Mouse (Mus musculus) adrenal gland, adult 2 months (tissue): ENCODE measurements at regions not wholly inside any gene's neighbourhood (a gene's known extent, or its start where the extent isn't known, plus 50 kb on each side); places are given as distances from the start of the nearest gene placed in this dataset.

Source experiments
- DNase-seq: peaks from one replicate; pipeline ENCODE4 v3.0.0; 2021

DNA sequence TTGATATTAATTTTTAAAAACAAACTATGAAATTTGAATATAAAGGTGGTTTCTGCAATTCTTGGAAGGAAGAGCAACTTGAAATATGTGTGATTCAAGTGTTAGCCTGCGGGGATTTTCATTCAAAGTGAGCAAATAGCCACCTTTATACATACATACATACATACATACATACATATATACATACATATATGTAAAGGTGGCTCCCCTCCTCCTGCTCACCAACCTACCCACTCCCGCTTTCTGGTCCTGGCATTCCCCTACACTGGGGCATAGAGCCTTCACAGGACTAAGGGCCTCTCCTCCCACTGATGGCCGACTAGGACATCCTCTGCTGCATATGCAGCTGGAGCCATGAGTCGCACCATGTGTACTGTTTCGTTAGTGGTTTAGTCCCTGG lies 221.3 kb upstream of the Pde3a start:
- no peak for DNase-seq

DNA sequence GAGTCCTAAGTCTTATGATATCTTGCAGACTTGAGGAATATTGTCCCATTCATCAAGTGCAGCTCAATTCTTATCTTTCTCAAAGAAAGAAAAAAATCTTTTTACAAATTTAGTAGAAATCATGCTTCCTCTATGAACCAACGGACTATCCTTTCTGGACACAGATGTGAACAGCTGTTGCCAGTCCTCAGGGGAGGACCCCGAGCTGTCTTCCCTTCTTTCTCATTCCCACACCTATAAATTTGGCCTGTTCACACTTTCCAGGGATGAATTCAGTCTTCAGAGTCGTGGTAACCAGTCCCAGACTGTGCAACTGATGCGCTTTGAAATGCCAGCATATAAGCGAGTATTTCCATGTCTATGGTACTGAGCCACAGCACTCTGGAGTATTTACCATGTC lies 214.2 kb upstream of the Pde3a start:
- DNase-seq, result no peak

DNA sequence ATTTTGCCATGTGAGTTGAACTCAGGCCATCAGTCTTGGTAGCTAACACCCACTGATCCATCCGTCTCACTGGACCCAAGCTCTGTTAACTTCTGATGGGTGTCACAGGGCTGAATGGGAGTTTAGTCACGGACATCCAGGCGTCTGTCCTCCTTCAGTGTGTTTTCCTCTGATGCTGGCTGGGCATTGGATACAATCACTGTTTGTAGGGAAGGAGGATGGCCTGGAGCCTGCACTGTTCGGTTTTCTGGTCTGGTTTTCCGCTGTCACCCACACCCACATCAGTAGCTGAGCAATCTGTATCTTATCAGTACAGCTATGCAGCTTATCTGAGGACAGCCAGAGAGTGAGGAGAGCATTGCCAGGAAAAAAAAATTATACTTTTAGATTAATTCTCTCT lies 207.7 kb upstream of the Pde3a start:
- DNase-seq, result peak; percentile 7

DNA sequence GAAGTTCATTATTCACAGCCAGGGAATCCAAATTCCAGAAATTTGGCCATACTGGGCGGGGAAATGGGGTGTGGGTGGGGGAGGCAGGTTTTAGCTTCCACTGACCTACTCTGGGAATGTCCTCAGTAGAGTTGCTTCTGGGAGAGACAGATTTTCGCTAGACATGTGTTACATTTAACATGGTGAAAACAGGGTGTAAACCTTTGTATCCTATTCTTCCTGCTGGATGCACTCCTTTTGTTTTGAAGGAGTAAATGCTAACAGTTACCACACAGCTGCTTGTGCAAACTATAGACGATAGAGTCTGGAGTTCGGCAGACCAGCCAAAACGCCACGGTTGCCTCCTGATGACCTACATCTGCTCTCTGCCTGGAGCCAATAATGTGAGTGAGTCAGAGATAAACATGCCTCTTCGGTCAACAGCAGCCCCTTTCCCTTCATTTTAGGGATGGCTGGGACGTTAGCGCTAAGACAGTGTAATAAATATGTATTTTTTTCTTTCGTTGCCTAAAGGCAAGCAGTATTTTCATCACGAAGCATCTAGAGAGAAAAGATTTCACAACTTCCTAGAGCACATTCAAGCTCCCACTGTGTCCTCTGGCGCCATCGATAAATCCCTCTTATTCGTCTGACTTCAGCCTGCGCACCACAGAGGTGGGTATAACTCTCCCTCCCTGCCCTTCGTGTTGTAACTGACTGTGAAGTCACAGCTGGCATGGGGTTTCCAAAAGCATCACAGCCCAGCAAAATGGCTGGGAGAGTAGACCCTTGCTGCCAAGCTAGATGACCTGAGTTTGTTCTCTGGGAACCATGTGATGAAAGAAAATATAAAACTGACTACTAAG lies 207.1 kb upstream of the Pde3a start:
- peak; percentile 16 for DNase-seq

DNA sequence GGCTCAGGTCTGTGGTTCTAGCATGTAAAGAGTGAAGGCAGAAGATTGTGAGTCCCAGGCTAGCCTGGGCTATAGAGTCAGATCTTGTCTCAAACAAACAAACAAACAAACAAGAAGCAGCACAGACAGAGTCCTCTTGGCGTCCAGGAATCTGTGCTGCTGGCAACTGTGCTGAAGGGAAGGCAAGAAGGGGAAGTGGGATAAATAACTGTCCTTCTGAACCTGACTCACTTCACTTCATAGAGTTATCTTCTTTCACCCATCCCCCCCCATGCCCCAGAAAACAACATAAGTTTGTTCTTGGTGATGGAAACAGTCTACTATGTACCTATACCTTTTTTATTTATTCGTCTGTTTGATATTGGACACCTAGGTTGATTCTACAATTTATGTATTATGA lies 200.8 kb upstream of the Pde3a start:
- no peak for DNase-seq

DNA sequence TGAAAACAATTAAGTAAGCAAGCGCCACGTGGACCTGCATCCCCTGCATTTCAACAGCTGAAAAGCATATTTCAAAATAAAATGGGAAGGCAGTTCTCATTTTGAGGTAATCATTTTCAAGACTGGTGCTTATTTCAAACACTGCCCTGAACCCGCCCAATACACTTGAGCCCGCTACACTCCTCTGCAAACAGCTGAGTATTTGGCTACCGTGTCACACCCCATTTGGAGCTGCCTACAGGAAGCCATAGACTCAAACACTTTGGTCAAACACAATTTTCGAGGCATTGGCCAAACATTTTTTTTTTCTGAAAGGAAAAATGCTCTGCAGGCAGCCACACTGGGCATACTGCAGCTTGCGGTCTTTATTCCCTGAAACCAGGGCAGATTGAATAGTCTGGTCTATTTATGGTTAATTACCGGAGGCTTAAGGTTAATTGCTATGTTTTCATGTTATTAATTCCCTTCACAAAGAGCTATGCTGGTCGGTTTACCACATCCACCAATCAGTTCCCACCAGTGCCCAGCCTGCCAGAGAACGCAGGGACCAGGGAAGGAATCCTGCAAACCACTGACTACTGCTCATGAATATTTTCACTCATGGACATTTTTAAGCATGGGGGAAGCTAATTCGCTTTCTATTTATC lies 198.9 kb upstream of the Pde3a start:
- DNase-seq, result no peak

DNA sequence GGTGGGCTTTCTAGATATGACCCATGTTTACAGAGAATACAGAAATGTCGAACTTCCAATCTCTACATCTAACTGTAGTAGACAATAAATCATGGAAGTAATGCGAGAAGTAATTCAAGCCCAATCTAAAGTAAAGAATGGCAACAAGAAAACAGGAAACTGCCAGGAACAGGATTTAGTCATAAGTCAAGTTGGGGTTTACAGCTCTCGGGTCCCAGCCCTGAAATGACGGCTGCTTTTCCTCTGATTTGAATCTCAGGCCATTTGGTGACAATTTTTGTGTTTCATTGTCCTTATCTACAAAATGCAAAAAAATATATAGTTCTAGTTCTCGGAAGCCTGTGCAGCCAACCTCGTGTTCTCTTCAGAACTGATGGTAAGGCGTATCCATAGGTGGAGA lies 195.0 kb upstream of the Pde3a start:
- no peak for DNase-seq

DNA sequence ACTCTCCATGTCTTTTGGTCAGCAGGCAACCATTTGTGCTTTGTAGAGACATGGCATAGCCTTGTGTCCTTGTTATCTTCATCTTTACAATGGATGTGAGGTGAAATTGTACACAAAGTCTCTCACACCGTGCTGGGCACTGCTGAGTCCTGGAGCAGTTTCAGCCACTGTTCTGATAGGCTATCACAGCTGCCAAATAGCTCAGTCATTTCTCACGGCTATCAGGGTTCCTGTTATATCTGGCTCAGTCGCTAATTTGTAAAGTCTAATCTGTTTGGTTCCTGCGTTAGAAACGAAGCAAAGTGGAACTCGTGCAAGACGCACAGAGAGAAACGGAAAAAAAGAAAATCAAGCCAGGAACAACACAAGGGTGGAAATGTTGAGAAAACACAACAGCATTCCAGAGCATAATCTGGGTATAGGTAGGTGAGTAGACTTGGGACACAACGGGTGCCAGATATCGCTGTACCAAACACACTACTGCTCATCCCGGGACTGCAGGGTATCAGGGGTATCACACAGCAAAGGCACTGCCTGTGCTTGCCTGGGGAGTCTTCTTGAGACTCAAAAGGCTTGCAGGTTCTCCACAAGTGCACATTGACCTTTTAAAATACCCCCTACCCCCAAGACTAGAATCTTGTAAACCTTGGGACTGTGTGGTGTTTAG lies 189.7 kb upstream of the Pde3a start:
- DNase-seq, result no peak

DNA sequence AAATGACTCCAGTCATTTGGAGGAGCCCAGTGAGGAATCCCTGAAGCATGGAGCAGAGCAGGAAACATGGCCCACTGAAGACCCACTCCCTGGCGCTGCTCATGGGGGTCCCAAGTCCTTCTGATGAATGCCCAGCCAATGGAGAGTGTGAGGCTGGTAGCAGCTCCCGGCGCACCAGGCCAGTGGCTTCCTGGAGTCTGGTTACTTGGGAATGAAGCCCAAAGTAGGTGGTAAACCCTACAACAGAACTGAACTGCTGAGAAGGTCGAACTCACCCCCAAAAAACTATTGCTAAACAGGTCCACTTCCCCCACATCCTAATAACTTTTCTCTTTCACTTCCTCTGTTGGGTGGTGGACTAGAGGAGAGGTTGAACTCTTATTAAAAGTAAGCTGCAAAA lies 183.3 kb upstream of the Pde3a start:
- DNase-seq, result no peak

DNA sequence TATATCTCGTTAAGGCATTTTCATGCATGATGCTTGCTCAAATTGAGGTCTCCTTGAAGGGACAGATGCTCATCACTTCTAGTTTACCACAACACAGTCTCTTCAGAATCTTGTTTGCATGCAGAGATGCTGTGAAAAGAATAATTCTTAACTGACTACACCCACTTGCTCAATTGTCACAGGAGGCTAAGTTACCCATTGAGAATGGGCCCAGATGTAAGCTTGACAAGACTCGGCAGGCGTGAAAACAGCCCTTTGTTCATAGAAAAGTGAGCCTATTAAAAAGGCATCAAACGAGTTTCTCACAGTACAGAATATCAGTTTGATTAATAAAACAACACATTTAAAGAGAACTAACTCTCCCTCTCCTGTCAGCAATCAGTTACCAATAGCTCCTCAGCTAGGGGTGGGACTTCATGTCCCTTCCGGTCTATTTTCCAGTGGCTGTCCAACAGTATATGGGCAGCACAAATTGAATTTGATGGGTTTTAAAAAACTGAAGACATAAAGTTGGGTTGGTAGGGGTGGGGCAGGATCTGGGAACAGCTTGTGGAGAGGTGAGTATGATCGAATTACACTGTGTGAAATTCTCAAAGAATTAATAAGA lies 180.1 kb upstream of the Pde3a start:
- DNase-seq, result no peak

DNA sequence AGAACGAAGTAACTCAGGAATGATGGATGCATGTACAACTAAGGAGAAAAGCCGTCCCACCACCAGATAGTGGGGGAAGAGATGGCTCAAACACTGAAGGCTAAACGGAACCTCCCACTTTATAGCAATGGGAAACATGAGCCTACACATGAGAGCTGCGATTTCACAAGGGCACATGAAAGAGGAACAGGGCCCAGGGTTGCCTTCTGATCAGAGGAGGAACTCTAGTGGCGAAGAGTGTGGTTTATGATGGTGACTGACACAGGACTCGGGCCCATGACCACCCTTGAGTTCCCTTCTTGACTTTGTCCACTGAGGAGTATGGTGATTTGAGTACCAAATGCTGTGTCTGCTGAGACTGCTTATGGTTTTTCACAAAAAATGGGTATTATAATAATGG lies 179.2 kb upstream of the Pde3a start:
- DNase-seq, result no peak

DNA sequence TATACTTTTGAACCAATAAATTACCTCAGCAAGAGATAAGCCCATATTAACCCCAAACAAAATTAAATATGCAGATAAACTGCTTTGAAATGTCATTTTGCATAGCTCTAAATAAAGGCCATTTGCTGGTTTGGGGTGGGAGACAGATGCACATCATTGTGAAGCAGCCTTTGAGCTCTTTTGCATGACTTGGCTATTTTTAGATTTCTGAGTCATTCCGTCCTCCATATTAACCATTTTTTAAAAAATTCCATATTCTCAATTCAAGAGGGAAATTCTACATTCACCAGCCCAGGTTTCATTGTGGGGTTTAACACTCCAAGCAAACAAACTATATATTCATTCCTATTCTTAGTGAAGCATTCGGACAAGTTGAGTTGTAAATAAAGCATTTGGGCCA lies 177.6 kb upstream of the Pde3a start:
- DNase-seq, result no peak

DNA sequence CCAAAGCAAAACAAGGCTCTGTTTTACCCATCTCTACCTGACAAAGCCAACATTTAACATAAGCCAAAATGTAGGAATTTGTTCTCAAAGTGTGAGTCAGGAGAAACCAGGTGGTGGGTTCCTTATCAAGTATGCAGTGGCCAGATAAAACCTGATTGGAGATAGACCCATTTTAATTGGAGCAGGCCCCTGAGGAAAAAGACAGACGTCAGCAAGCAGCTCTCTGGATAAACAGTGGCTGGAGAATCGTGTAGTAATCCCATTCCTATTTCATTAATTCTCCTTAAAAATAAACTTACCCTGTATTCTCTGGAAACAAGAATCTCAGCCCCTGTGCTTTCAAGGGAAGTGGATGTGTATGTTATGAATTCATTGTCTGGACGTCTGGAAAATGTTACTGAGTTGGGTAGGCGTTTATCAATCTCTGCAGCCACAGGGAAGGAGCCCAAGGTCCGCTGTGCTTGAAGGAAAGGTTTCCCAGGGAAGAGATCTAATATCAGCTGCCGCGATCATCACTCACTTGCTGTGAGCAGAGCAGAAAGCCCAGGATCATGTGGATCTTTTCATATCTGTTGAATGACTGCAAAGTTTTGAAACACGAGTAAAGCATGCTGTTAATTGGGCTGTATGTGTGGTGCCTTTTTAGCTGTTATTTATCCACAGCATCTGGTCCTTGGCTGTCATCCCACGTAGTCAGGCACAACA lies 157.8 kb upstream of the Pde3a start:
- DNase-seq, result no peak

DNA sequence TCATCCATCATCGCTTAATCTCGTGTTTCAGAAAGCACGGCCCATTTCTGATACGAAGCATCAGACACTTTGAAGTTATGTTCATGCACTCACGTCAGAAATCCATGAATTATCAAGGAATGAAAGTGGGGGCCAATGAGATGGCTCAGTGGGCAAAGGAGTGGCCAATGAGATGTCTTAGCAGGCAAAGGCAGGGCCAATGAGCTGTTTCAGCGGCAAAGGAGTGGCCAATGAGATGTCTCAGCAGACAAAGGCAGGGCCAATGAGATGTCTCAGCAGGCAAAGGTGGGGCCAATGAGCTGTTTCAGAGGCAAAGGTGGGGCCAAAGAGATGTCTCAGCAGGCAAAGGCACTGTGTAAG lies 157.3 kb upstream of the Pde3a start:
- DNase-seq, result no peak

DNA sequence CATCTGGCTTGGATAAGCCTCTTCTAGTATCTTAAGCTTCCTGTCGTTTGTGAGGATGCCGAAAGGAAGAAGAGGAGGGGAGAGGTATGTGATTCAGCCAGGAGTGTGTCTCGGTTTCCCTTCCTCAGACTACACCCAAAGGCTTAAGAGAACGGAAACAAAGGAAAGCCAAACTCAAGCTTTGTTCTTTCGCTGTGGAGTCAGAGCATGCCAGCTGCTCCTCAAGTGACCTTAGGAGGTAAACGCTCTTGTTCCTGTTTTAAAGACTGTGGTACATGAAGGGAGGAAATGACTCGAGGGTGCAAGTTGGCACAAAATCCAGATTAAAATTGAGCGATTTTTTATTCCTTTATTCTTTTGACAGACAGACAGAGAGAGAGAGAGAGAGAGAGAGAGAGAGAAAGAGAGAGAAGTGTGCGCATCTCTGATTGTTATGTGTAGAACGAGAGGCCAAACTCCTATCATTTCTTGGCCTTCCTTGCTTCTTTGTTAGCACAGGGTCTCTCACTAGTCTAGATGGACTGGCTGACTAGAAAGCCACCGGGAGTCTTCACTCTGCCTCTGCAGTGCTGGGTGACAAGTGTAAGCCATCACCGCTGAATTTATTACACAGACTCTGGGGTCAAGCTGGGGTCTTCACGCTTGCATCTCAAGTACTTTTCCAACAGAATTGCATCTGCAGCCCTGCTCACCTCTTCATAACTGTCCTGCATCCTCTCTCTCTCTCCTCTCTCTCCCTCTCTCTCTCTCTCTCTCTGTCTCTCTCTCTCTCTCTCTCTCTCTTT lies 151.5 kb upstream of the Pde3a start:
- no peak for DNase-seq

DNA sequence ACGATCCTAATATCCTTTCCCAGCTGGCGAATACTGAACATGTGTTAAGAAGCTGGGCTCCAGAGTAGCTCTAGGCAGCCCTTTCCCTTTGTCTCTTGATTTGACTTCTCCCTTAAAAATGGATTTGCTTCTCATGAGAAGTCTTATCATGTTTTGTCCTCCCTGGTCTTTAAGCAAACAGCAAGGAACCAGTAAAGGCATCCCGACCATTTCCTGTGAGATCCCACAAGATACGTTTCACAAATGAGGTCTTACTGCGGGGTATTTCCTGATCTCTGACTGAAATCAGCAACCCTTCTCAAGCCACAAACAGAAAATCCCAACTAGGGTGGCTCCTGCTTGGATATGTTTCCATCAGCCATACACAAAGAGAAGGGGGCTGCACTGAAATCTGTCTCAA lies 130.8 kb upstream of the Pde3a start:
- no peak for DNase-seq

DNA sequence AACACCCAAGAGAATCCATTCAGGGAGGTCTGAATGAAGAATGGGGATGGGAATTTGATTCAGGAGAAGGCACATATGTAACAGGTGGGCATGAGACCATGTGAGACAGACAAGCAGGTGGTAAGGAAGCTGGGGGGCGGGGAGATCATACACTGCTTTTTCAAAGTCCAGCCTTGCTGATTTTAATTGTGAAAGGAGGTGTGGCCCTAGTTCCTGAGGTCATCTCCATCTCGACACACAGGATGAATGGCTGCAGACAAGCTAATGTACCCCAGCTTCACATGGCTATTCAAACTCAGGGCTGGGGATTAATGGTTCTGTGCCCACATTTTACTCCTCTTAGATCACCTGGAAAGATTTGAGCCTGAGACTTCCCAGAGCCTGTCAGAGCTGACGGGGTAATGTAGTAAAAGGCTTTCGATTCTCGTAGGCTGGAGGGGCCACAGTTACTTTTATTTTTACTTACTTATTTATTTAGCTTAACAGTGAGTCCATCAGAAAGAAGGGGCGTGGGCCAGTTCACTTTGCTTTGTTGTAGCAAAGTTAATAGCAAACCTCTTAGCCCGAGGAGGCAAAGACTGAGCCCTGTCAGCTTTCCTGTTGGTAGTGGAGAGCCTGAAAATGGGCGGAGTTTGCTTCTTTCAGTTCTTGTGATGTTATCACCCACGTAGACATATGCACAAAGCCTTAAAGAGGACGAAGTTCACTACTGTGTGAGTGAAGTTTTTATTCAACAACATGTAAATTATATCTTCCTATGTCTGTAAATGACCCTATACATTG lies 122.3 kb upstream of the Pde3a start:
- DNase-seq, result no peak

DNA sequence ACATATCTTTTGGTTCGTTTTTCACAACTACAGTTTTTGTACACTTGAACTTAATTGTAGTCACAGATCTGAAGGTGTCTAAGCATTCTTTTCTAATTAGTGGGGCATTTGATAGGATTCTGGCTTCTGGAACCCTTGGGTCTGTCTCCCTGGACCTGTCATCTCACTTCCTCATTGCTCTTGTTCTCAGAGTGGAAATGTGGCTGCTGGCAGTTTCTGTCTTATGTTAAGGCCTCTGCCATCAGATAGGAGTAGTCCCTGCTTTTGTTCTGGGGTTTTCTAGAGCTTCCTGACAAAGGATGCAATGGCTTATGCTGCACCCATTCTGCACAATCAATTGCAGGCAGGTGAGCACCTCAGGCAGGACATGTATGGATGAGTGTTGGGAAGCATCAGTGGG lies 119.5 kb upstream of the Pde3a start:
- no peak for DNase-seq

DNA sequence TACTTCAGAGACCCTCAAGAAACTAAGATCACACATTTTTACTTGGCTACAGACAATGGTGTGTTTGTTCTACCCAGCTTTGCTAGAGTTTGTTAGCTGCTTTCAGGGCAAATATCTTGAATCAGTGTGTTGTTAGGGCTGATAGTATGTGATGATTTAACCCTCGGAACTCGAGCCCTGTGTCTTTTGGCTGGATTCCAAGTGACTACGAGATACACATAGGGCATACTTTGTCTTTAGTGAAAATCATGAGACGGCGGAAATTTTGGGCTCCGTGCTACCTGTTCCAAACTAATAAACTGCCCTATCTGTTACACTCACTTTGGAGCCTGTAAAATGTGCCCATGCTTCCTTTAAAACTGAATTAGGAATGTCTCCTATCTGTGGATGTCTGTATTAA lies 114.9 kb upstream of the Pde3a start:
- DNase-seq, result no peak

DNA sequence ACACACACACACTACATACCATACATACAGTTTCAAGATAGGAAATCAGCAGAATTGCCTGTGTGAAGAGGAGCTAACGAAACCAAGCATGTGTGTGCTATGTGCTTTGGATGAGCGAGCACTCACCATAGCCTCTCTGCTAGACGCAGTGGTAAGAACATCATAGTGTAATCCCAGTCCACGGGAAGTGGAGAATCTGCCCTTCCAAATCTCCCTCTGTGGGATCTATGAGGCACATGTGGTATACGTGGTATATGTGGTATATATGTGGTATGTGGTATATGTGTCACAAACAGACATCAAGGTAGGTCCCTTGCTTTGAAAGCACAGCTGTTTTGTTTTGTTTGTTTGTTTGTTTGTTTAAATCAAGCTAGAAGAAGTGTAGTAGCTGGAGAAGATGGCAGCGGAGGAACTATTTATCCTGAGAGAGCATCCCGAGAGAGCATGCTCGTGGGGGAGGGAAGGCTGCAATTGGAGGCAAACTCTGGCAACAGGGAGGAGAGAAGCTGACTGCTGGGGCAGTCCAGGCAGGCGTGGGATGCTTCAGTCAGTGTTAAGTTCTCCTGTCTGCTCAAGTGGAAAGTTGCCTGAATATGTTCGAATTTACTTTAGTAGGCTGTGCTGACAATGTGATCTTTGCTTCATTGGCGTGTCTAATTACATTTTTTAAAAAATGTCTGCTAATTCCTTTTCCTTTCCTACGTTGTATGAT lies 112.2 kb upstream of the Pde3a start:
- no peak for DNase-seq
